Mouse (Mus musculus) ovary, adult 10 weeks (tissue): ENCODE measurements around the gene Sytl1. TPM values are rescaled to one million over a fixed set of nuclear protein-coding genes. Genes with fewer than 3 reads are reported as not detected.

Source experiments
- polyA plus RNA-seq: library from polyadenylated mRNA; stranded (reverse); fragments of 350-450 nt; fragmentation: Illumina TruSeq; extraction: RNeasy Lipid Tissue Mini Kit (QIAGEN cat#74804); gene quantifications from one replicate; pipeline ENCODE4 v1.2.3, GENCODE M21; 2014

The Sytl1 gene
- not detected for polyA plus RNA-seq

DNA sequence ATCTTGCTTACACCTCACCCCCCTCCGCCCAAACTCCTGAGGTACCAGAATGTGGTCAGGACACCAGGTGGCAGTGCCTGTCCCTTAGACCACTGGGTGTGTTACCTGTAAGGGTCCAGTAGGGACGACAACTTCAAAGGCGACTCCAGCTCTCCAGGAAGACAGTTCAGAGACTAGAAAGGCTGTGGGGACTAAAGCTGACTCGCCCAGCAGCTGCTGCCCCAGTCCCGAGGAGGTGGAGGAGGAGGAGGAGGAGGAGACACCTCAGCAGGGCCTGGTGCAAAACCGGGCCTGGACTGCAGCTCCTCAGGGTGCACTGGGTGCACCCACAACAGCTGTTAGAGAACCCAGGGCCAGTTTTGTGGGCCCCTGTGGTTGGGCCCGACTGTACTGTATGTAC is at the start of gene Sytl1:
Gene Sytl1 (minus strand): TSS at position 232 of the 400 bp plus-strand sequence.

GRCm38 (mm10) chr4:133277104-133278026 is 14.5 kb upstream of the Sytl1 start, which contains the start of gene Tmem222:
Gene Tmem222, minus strand, starts transcription at chr4:133277792.

GRCm38 (mm10) chr4:133240490-133240921 is 22.4 kb downstream of the Sytl1 start, which contains the start of gene Map3k6:
Gene Map3k6, plus strand, starts transcription at chr4:133240818.

DNA sequence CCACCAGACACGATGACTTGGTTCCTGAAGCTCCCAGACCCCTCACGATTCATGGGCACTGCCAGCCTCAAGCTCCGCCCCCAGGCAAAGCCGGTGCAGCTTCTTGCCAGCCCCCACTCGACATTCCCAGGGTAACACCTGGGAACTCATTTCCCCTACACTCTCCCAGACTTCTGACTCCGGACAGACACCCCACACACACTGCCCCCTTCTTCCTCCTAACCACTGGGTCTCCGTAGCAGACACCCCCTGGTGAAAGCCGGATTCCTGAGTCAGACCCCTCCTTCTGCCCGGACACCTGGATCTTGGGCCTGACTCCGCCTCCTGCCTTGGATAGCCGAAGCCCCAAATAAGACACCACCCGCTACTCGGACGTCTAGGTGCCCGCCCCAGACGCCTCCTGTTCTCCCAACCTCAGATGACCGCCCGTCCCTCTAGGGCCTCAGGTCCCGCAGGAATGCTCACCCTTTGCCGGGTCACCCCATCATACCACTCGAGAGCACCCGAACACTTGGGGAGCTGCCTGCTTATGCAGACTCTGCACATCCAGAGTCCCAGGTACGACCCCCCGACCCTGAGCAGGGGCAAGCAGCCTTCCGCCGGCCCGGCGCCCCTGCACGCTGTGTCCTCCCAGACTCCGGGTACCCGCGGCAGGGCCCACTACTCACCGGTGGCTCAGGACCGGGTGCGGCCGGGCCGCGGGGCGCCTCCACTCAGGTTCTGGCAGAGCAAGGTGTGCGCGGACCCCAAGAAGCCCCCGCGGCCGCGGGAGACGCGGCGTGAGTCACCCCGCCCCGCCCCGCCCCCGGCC is 51.0 kb downstream of the Sytl1 start, which contains the start of the genes Cd164l2 and Gpr3:
Gene Cd164l2 (plus strand): TSS at position 381 of the 811 bp plus-strand sequence.
Gene Gpr3 (minus strand): TSS at position 786 of the 811 bp plus-strand sequence.

Other genes starting within 250 kb of the Sytl1 start
- 168 TPM for gene Wasf2, start 132.6 kb downstream of the Sytl1 start, polyA plus RNA-seq
- gene Cd164l2, start 51.0 kb downstream of the Sytl1 start, polyA plus RNA-seq: not detected
- gene Gpr3, start 50.6 kb downstream of the Sytl1 start, polyA plus RNA-seq: 0.80 TPM
- gene Map3k6, start 22.3 kb downstream of the Sytl1 start, polyA plus RNA-seq: 1.1 TPM
- gene Tmem222, start 14.7 kb upstream of the Sytl1 start, polyA plus RNA-seq: 0.88 TPM
- 2.3 TPM for gene Wdtc1, start 90.4 kb upstream of the Sytl1 start, polyA plus RNA-seq
- gene Slc9a1, start 106.6 kb upstream of the Sytl1 start, polyA plus RNA-seq: 1.7 TPM
- 0.46 TPM for gene Tent5b, start 217.0 kb upstream of the Sytl1 start, polyA plus RNA-seq
- gene Trnp1, start 235.4 kb upstream of the Sytl1 start, polyA plus RNA-seq: not detected